Mouse (Mus musculus) thymus, postnatal 14 days (tissue): ENCODE results near the gene Adrb1.
A peak's percentile ranks its signal among the peaks of the same experiment; 100 is the strongest.
"Not testable (repeated sequence)": the region's sequence is repeated elsewhere in the genome, so short reads cannot be mapped to it uniquely, and the experiment has no call there.

Source experiments
- DNase-seq: peaks from one replicate; pipeline ENCODE4 v3.0.0; 2021

The Adrb1 gene

GRCm38 (mm10) chr19:56750709-56751108, 28.7 kb downstream of the Adrb1 start:
- no peak for DNase-seq

GRCm38 (mm10) chr19:56754456-56754855, 32.5 kb downstream of the Adrb1 start:
- not testable (repeated sequence) for DNase-seq

GRCm38 (mm10) chr19:56756412-56756811, 34.4 kb downstream of the Adrb1 start:
- no peak for DNase-seq

GRCm38 (mm10) chr19:56758311-56758710, 36.3 kb downstream of the Adrb1 start:
- no peak for DNase-seq

DNA sequence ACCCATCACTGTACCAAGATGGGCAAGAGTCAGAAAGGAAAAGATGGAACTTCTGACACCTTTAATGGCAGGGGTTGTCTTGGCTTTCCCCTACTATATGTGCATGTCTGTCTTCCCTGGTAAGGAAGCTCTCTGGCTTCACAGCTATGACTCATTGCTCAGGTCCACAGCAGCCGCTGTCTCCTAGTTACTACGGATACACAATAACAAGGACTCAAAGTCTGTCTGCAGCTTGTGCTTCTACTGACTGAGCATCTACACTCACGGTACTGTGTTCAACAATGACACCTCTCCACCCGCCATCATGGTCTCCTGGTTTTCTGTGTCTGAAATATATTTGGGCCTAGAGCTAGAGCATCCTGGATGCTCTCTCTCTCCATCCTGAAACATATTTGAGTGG, 37.7 kb downstream of the Adrb1 start:
- DNase-seq: no peak

DNA sequence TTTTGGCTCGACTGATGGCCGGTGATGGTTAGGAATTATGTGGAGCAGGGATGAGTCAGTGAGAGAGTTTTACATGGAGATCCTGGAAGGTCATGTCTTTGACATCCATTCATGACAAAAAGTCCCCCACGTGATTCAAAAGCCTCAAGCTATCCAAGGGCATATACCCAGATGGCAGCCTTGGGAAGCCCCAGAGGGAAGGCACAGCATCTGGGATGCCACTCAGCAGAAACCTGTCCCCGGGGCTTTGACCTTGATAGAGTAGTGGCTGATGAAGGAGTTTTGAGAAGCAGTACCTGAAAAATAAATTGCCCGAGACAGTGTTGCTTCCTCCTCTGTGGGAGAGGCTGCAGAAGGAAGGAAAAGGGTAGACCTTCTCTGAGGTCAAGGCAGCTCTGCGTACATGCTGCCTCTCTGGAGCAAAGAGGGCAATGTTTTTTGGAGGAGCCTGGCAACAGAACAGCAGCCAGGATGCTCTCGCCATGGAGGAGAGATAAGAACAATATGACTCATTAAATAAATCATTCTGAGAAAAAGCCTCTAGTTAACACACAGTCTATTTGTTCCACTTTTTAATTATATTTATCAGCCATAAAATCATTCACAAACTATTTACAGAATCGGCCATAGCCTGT, 38.4 kb downstream of the Adrb1 start:
- no peak for DNase-seq

GRCm38 (mm10) chr19:56761096-56761495, 39.1 kb downstream of the Adrb1 start:
- no peak for DNase-seq

DNA sequence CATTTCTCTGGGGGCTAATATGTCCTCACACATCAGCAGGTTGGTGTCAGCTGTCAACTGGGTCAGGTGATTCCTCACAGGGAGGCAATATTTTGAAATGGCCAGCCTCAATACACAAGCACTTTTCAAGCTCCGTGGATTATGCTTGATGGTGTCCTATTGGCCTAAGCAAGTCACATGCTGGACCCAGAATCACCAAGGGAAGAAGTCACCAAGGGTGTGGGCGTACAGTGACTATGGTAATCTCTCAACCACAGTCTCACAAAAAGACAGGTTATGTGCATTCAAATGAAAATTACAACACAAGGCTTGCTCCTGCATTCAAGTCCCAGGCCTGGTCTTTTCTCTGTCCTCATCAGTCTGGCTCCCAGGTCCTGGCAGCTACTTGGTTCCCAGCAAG, 39.7 kb downstream of the Adrb1 start:
- DNase-seq: no peak

DNA sequence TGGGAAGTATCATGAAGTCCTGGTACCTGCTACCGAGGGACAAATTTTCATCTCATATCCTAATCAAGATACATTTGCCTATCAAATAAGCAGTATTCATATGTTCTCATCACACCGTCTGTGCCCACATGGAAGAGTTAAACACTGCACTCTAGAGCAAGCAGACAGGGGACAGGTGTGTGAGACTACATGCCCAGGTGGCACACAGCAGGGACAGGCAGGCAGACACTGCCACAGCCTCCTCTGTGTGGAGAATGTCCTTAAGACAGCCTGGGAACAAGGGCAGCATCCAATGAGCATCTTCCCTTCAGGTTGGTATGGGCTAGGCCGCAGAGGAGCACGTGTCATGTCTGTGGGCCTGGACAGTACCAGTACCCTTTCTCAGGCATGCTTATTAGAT, 40.7 kb downstream of the Adrb1 start:
- DNase-seq: no peak

DNA sequence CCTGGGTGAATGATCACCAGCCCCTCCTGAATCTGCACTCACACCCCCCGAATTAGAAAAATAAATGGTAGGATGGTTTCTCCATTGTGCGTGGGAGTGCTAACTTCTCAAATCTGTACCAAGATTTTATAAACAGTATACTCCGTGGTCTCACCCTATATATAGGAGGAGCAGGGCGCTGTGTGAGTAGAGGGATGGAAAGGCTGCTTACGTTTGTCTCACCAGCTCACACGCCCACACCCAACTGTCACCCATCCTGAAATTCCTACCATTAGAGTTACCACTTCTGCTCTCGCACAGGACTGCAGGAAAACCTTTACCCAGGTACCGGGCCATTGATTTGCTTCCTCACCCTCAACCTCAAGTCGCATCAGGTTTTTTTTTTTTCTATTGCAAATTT, 47.0 kb downstream of the Adrb1 start:
- no peak for DNase-seq

DNA sequence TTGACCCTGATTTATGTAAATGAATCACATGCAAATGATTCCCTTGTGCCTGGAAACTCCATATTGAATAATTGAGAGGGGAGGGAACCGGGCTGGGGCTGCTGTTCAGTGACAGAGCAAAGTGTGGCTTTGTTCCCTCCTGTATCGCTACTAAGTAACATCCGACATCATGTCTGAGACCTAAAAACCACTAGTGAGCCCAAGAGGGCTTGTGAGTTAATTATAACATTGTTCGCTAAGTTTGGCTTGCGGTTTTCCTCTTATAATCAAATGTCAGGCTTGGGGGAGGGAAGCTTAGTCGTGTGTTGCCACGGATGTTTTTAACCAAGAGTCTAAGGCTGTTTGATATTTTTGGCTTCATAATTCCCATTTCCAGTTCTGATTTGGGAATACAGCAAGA, 50.2 kb downstream of the Adrb1 start:
- peak; percentile 14 for DNase-seq

GRCm38 (mm10) chr19:56773393-56773971, 51.5 kb downstream of the Adrb1 start:
- DNase-seq: no peak

DNA sequence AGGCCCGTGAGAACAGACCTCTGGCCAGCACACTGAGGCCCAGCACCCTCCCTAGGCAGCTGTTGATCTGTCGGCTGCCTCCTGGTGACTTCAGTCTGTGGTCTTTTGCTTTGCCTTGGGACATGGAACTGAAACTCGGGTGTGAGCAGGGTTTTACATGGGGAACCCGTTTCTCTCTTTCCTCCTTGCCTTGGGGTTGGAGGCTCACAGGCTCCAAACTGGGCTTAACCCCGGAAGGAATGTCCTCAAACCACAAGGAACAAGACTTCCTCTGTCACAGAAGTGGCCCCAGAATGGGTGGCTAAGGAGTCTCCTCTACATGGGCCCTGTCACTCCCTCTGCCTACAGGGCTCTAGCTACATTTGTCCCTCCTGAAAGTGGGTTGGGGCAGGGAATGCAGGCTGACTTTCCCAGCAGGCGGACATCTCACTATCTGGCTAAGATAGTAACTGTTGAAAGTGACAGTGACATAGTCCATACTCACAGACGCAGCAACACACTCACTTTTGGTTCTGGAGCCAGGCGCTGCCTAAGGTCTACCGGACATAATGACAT, 52.5 kb downstream of the Adrb1 start:
- DNase-seq: no peak

DNA sequence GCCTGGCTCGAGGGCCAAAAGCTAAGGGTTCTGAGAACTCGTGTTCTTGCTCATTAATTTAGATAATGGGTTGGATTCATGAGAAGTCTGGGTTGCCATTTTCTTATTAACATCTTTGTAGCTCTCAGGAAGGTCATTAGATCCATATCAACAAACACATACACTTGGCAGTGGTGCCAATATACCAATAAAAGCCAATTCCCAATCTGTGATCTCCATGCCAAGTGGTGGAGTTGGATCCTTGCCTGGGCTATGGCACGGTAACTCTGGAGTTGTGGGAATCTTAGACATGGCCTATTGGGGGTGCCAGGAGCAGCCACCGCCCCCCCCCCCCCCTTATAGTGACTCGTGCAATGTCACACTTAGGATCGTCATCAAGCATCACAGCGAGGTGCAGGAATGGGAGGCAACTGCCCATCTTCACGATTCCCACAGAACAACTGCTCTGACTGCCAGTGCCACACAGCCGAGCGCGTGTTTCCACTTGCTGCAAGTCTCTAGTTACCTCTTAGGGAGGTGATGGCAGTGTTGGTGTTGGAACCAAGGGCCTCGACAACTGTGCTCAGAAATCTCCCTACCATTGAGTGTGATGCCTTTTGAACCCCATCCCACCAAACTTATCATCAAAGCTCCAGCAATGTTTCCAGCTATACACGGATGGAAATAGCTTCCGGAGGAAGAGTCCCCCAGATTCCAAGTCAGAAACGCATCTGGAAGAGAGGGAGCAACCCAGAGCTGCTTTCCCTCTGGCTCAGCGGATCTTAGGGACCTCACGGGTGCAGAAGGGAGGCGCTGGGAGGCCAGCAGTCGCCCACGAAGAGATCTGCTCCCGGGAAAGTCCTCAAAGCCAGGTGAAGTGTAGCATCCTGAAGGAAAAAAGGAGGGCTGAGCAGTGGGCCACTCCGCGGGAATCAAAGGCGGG, 53.2 kb downstream of the Adrb1 start:
- no peak for DNase-seq

DNA sequence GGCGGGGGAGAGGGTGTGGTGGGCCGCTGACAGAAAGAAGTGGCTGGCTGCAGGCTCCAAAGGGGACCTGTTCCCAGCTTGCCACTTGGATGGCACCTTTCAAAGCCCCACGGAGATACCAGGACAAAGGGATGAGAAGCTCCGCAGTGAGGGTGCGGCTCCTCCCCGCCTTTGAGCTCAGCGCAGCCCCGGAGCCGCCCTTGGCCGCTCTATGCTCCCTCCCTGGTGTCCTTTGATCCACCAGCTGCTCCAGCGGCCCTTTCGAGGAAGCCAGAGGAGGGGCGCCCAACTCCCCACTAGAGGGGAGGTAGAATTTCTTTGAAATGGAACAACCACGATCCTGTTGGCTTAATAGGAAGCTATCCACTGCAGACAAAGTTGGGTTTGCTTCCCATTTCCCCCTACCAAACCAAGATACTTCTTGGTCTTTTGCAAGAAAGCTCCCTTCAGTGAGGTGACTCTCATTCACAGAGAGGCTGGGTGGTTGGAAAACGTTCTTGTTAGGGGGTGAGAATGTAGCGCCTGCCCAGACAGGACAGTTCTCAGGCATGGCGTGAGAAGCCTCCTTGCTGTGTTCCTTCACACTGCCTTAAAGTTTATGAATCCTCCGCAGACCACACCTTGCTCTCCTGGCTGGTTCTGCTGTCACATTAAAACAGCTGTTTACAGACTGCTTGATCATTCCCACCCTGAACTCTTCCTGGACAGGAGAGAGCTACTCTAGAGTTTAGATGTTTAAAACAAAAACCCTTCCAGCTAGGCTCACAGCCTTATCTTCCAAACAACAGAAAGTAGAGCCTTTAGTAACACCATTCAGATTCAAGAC, 54.1 kb downstream of the Adrb1 start:
- no peak for DNase-seq

DNA sequence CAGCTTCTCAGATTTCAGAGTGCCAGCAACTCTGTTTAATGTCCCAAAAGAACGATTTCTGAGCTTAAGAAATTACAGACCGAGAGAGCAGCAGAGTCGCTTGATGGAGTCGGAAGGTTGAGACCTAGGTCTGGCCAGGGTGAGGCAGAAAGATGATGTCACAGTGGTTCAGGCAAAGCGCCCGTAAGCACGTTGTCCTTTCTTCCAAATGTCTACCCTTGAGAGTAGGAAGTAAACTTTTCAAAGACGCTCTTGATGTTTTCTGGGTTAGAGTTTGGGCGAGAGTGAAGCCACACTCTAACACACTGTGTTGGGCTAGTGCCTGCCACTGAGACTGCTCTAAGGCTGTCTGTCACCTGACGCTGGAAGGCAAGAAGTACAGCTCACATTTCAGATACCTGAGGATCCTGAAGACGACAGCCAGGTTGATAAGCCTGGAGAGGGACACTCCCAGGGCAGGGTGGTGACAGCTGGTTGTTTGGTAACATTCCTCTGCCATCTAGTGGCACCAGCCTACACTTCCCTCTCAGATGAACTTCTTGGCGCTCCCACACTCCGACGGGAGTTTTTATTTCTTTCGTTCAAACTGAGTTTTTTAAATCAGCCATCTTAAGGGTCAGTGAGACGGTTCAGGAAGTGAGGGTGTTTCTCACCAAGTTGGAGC, 54.9 kb downstream of the Adrb1 start:
- peak; percentile 51 for DNase-seq

DNA sequence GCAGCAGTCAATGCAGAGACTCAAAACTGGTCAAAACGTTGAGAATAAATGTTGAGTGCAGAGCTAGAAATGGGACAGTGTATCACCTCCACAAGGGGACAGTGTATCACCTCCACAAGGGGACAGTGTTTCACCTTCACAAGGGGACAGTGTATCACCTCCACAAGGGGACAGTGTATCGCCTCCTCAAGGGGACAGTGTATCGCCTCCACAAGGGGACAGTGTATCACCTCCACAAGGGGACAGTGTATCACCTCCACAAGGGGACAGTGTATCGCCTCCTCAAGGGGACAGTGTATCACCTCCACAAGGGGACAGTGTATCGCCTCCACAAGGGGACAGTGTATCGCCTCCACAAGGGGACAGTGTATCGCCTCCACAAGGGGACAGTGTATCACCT, 56.5 kb downstream of the Adrb1 start:
- not testable (repeated sequence) for DNase-seq
